Mouse (Mus musculus): ENCODE data around the gene Pcp4l1.

Pcp4l1 gene

DNA sequence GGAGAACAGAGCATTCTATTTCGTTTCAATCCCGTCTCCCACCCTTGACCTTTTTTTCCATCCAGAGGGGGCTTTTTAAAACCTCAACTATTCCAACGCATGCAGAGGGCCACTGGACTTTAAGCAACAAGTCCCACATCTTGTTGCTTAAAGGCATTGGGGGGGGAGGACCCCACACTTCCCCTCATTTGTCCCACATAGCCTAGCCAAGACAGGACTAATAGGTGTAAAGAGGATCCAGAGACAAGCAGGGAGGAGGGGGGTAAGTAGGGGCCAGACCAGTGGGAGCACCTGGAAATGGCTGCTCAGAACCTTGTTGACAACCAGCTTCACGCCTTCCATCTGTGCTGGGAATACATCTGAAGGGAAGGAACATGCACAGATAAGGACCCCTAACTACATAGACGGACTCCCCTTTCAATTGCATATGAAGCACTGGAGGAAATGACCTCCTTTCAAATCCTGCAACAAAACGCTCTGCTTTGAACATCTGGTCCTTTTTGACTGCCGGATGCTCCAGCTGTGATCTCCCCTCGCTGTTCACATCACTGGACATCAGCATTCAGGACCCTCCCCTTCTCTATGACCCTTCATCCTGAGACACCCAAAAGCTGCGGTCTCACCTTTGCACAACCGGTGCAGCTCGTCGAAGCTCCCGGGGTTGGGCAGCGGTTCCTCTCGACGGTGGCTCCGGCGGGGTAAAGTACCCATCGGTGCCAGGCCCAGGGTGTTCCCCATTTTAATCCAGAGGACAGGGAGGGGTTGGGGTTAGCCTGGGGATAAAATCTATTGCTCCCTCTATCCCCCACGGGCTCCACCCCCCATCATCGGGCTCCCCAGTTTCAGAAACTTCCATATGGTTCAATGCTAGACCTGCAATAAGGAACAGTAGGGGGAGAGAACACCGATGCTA is 25.5 kb upstream of the Pcp4l1 start:
- no peak for DNase-seq (ENCODE audit: low spot score in 2 of 2)

DNA sequence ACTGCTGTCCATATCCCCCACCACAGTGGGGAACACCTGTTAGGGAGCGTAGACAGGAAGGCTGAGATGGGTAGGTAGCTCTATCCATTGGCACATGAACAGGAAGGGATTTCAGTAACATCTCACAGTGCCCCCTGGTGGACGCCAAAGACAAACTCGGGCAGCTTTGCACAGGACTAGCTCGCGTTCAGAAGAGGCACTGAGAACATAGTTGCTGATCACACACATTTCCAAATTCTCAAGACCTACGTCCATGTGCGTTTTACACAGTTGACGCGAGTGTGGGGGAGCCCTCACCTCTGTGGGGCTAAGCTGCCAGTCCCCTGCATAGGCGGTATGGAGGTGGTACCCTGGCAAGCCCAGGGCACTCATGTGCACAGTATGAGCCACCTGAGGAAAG is 24.8 kb upstream of the Pcp4l1 start:
- peak; percentile 92 to 94 for DNase-seq (ENCODE audit: low spot score in 2 of 2)

DNA sequence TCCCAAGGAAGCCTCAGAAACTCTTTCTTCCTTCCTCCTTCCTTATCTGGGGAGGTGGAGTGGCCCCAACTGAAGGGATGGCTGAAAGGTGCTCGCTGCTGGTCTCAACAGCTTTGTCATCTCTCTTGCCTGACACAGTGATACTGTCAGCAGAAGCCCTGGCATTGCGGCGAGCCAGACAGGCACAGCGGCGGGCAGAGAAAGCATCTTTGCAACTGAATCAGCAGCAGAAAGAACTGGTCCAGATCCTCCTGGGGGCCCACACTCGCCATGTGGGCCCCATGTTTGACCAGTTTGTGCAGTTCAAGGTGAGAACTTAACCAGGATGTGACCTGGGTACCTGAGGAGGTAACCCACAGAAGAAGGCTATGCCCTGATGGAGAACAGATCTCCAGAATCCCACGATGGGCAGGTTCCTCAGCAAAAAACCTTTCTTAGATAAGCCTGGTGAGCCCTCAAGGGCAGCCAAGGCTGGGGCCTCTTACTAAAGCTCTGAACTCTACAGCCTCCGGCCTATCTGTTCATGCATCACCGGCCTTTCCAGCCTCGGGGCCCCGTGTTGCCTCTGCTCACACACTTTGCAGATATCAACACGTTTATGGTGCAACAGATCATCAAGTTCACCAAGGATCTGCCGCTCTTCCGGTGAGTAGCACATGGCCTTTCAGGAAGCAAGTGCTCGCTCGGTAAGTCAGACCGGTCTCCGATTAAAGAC is 20.3 kb upstream of the Pcp4l1 start:
- no peak for DNase-seq (ENCODE audit: low spot score in 2 of 2)

DNA sequence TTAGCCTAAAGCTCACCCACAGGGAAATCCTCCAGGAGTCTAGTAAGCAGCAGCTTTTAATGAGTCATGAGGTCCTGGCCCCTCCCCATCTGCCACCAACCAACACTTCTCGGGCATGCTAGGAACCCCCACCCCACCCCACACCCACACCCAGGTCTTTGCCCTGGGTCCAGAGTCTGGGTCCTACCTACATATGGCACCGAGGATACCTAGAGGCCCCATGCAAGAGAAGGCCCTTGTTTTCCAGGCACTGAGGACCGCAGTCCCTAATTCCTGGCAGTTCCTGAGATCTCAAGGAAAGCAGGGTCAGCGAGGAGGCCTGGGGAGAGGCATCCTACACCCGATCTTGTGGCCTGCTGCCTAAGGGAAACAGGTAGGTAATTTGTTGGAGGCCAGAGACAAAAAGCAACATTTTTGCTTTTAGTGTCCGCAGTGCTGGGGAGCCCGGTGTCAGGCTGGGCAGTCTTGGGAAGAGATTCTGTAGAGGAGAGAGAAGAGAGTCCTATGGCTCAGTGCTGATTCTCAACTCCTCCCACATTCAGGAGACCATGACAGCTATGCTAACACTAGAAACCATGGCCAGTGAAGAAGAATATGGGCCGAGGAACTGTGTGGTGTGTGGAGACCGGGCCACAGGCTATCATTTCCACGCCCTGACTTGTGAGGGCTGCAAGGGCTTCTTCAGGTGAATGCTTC is 17.9 kb upstream of the Pcp4l1 start, which contains the start of gene Nr1i3:
Nr1i3 (plus strand) TSS at position 170 of the 696 bp plus-strand sequence.
- no peak for DNase-seq (ENCODE audit: low spot score in 2 of 2)

DNA sequence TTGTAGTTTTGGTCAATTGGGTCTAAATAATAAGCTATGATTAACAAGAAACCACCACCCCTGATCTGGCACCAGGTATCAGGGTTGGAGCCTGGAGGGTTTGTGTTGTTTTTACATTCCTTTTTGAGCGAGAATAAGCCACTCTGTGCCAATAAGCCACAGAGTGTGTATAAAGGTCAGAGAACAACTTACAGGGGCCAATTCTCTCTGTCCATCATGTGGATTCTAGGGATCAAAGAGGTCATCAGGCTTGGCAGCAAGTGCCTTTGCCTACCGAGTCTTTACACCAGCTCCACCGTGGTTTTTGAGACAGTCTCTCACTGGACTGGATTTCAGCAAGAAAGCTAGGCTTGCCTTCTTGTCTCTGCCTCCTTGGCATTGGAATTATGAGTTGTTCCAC is 16.8 kb upstream of the Pcp4l1 start:
- no peak for DNase-seq (ENCODE audit: low spot score in 2 of 2)

DNA sequence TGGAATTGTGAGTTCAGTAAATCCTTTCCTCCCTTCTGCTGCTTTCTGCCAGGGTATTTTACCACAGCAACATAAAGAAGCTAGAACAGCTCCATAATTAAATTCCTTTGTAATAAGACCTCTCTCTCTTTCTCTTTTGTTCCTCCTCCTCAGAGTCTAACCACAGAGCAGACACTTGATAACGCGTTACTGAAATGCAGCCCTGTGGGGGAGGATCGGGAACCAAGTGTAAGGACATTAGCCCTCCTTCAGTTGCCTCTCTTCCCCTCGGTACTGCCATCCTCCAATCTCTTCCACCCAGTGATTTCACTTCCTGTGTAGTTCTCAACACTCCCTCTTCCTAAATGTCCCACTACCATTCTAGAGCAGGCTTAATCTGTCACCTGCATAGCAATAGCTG is 13.3 kb upstream of the Pcp4l1 start:
- no peak for DNase-seq (ENCODE audit: low spot score in 2 of 2)

DNA sequence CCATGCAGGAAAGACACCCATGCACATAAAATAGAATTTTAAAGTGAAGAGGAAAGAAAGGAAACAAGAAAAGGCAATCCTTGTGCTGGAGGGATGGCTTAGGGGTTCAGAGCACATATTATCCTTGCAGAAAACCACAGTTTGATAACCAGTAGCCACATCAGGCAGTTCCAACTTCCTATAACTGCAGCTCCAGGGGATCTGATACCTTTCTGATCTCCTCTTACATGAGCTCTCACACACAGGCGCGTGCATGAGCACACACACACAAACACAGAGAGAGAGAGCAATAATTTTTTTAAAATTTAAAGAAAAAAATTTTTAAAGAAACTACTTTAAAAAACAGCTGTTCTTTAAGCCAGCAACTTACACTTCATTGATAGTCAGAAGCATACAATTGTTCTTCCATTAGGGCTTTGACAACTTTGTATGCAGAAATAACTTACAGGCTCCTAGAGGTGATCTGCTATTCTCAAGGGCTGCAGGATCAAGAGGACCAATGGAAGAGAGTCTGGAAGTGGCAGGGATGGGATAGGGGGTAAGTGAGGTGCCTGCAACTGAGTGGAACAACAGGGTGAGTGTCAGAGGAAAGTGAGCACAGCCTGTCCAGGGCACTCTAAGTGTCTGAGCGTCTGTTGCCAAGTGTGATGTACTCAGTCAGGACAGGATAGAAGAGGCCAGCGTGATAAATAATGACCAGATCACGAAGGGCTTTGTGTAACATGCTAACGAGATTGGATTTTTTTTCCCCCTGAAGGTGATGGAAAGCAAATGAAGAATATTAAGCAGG is 9.8 kb upstream of the Pcp4l1 start:
- DNase-seq (ENCODE audit: low spot score in 2 of 2): no peak

DNA sequence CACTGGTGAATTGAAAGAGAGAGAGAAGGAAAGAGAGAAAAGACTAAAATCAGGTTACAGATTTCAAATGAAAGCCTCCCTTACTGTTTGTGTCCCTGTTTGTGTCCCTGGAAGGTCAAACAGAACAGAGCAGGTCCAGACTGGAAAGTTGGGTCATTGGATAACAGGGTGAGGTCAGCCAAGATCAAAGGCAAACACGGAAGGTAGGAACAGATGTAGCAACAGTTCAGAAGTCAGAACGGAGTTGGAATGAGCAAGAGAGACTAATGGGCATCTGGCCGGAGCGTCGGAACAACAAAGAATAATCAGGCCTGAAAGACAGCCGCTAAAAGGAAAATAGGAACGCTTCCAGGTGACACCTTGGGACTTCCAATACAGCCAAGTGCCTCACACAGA is 8.2 kb upstream of the Pcp4l1 start:
- DNase-seq (ENCODE audit: low spot score in 2 of 2): no peak

DNA sequence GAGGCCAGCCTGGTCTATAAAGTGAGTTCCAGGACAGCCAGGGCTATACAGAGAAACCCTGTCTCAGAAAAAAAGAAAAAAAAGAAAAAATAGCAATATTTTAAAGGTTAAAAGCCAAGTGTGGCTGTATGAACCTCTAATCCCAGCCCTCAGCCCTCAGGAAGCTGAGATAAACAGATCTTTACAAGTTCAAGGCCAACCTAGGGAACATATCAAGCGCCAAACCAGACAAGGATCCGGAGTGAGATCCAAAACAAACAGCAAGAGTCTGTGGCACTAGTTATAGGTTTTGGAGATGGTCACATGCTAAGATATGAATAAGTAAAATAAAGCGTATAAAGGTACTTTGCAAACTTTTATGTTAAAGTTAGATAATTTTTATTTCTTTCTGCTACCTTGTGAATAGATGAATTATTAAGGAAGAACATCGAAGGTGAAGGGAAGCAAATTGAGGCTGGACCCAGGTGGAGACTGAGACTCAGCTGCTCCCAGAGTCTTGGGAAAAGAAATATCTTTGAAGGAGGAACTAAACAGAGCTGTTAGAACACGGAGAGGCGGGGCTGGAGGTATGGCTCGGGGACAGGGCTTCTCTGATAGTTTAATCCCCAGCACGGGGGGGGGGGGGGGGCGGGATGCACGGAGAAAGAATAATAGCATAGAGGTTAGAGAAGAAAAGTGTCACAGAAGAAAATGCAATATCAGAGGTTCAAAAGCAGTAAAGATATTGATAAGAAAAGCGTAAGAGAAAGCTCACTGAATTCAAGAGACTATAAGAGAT is 7.6 kb upstream of the Pcp4l1 start:
- DNase-seq (ENCODE audit: low spot score in 2 of 2): no peak

DNA sequence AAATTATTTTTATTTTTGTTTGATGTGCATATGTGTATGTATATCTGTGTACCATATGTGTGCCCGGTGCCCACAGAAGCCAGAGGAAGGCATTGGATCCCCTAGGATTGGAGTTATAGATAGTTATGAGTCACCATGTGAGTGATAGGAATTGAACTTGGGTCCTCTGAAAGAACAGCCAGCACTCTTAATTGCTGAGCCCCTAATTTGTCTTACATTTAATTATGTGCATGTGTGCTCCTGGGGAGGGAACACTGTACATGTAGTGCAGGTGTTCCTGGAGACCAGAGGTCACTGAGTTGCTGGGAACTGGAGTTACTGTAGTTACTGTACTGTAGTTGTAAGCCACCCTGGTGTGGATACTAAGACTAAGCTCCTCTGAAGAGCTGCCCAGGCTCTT is 4.7 kb upstream of the Pcp4l1 start:
- no peak for DNase-seq (ENCODE audit: low spot score in 2 of 2)

DNA sequence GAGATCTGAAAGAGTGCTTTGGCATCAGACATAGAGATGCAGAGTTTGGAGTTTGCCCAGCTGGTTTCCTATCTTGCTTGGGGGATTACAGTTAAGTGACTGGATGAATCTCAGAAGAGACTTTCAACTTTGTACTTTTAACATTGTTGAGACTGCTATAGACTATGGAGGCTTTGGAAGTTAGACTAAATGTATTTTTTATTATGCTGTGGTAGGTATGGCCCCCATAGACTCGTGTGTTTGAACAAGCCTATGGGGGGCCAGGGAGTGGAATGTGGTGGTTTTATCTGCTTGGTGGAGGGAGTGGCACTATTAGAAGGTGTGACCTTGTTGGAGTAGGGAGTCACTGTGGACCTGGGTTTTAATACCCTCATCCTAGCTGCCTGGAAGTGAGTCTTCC is 3.5 kb upstream of the Pcp4l1 start:
- DNase-seq (ENCODE audit: low spot score in 2 of 2): no peak

DNA sequence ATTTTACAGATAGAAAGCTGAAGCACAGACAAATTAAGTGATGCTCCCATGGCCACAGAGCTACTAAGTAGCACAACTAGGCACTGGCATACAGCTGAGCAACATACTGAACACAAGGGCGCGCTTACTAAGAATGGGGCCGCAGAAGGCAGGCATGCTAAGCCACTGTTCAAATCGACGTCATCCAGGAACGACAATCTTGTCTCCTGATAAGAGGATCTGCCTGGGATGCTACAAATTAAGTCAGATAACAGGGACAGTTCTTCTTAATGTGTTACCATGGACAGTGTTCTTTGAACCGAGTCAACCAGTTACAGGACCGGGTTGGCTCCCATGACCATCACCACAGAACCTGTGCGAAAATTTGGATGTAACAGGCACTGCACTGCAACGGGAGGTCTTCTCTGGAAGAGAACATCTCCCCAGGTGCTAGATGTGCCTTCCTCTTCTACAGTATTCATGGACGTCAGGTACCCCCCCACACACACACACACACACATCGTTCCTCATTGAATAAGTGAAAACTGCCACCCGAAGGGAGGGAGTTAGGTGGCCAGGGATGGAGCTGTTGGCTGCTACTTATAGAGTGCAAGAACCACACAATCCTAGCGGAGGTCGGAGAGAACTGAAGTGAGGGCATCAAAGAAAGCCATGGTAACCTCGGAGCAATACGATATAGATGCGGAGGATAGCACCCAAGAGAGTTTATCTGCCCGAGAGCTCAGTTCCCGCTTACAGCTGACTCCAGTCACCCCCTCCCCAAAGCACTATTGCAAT is 834 bp downstream of the Pcp4l1 start:
- no peak for DNase-seq (ENCODE audit: low spot score in 2 of 2)

DNA sequence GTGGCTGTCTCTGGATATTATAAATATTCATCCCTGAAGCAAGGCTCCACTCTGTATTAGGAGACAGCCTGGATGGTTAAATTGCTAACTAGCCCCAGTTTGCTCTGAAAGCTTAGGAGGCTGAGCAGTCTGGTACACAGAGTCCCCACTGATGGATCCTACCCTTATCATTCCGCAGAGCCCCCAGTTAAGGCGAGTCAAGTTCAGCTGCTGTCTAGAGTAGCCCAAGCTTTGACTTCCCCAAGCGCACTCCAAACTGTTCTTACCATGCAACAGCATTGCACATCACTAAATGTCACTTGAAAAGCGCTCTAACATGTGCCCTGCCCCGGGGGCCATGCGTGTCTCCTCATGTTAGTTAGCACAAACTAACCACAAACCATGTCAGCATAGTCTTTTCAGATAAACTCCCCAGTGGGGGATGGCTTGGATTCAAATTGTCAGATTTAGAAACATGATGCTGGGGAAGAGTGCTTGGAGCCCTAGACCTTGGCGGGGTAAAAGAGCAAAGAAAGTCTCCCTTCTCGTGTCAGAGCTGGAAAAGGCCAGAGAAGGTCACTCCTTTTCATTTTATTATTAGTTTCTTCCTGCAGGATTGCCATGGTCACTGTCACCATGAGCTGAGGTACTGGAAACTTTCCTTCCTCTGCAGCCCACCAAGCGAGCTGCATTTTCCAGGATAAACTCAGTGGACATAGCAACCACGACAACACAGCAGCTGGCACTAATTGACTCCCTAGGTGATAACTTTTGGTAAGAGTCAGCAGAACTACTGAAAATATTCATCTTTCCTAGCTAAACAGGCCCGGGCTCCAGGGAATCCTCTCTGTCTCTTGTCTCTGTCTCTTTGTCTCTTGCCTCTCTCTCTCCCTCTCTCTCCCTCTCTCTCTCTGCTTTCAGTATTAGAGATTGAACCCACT is 1.9 kb downstream of the Pcp4l1 start:
- no peak for DNase-seq (ENCODE audit: low spot score in 2 of 2)

DNA sequence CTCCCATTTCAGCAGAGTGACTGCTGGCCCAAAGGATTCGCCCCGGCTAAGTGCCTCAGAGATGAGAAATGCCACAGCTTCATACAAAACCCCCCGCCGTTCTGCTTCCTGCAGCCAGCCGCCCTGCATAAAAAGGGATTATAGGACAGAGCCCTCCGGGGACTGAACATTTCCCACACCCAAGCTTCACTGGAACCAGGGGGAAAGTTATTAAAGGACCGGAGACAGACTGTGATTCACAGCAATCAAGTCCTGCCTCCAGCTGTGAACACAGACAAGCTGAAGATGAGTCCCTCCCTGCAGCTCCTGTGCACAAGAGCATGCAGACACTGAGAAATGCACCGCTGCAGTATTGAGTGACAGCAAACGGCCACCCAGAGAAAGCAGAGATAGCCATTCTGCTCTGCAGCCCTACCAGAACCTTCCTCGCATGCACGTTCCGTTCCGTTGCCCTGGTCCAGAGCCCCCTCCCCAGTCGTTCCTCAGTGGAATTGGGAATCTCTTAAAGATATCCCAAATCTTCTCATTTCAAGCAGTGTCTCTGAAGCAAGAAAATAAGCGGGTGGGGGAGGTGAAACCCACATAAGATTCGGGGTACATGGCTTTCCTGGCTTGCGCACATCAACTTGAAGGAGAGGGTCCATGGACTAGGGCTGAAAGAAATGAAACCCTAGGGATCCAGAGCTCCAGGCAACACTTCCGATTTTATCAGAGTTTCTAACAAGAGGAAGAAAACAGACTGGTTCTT is 2.8 kb downstream of the Pcp4l1 start:
- DNase-seq (ENCODE audit: low spot score in 2 of 2): no peak

DNA sequence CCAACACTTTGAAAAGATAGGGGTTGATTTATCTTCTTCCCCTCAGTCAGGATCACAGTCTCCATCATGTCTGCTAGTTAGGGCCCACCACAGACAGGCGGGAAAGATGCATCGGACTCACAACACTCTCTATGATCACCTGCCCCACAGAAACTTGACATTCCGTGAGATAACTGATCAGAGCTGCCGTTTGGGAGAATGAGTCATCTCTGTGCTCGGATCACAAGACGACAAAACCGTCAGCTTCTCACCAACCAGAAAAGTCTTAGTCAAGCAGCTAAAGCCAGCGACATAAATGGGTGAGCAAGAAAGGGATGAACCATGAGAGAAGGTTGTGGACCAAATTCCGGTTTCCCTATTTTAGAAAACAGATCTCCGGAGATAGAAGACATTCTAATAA is 3.8 kb downstream of the Pcp4l1 start:
- no peak for DNase-seq (ENCODE audit: low spot score in 2 of 2)

DNA sequence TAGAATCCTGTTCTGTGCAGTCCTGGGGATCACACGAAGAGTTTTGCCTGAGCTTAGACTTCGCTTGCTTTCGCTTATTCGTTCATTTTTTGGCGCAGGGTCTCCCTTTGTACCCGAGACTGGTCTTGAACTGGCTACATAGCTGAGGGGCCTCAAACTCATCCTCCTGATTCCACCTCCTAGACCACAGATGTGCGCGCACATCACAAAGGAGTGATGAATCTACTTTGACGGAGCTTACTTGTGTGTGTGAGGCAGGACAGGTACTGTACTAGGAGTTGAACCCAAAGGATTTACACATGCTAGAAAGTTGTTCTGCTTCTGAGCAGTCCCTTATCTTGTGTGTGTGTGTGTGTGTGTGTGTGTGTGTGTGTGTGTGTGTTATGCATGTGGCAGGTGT is 5.2 kb downstream of the Pcp4l1 start:
- no peak for DNase-seq (ENCODE audit: low spot score in 2 of 2)

DNA sequence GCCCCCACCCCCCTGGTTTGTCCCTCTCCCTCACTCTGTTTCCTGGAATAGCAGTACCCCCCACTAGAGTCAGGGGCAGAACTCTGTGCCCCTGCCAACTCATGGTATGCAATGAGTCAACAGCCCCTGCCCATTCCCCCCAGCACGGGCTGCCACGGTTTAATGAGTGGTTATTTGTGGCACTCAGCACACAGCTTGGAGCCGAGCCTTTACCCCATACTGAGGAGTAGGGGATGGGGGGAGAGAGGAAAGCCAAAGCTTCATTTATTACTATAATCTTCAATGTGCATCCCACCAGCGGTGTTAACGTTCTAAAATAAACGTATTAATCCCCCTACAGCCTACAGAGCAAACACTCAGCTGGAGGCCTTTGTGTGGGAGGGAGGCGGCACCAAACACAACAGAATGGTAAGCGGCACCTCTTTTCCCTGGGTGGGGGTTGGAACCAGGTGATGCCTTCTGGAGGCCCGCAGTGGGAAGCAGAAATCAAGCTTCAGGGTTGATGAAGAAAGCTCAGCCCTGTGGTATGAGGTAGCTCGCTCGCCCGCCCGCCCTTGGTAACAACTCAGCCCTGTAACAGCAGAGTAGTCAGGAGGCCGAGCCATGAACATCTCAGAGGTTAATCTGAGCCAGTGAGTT is 6.5 kb downstream of the Pcp4l1 start:
- DNase-seq (ENCODE audit: low spot score in 2 of 2): no peak

DNA sequence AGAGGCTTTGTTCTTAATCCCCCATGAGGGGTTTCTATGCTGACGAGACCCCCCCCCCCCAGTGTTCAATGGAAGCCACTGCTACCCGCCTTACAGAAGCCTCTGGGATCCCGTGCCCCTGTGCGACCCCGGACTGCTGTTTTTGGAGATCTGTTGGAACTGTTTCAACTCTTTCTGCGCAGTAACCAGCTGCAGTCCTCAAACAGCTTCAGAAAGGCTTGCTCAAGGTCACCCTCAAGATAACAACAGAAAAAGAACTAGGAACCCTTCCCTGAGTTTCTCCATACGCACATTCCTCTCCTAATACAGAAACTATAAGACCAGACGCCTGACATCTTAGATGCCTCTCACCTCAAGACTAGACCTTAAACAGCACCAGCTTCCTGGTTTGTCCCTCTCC is 7.0 kb downstream of the Pcp4l1 start:
- DNase-seq (ENCODE audit: low spot score in 2 of 2): no peak

Data from right cerebral cortex, postnatal 10 days (tissue).